Mouse (Mus musculus): ENCODE data around the gene Dnlz. TPM values are rescaled to one million over a fixed set of nuclear protein-coding genes. Genes with fewer than 3 reads are reported as not detected.
"Not testable (repeated sequence)": the region's sequence is repeated elsewhere in the genome, so short reads cannot be mapped to it uniquely, and the experiment has no call there.

The Dnlz gene
- 7.1 and 9.1 TPM in 2 replicates for total RNA-seq (2017)

- ATAC-seq (replicated peaks; ENCODE audit: low read depth, poor library complexity, severe bottlenecking), result peak; percentile 91
Measured at GRCm38 (mm10) chr2:26351358-26352290, at the start of gene Dnlz. Dnlz (minus strand) TSS chr2:26352110.

- no peak for ATAC-seq (replicated peaks; ENCODE audit: low read depth, poor library complexity, severe bottlenecking)
Measured at GRCm38 (mm10) chr2:26401023-26401422, 49.1 kb upstream of the Dnlz start.

GRCm38 (mm10) chr2:26400296-26400695 lies 48.4 kb upstream of the Dnlz start:
- no peak for ATAC-seq (replicated peaks; ENCODE audit: low read depth, poor library complexity, severe bottlenecking)

DNA sequence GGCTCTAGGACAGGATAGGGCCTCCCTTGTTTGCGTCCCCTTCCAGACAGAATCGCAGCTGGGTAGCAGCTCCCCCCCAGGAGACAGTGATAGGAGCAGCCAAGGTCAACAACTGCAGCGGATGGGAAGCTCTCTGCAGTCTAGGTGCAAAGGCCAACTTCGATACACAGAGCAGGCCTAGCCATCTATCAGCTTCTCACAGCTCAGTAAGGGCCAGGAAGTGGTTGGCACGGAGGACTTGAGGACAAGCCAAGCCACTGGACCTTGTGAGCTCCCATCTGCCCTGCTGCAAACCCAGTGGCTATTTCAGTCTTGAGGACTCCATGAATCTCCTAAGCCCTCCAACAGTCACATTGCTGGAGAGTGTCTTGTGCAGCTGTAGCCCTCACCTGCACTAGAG lies 47.7 kb upstream of the Dnlz start:
- no peak for ATAC-seq (replicated peaks; ENCODE audit: low read depth, poor library complexity, severe bottlenecking)

GRCm38 (mm10) chr2:26398978-26399377 lies 47.1 kb upstream of the Dnlz start:
- no peak for ATAC-seq (replicated peaks; ENCODE audit: low read depth, poor library complexity, severe bottlenecking)

GRCm38 (mm10) chr2:26391617-26392016 lies 39.7 kb upstream of the Dnlz start:
- ATAC-seq (replicated peaks; ENCODE audit: low read depth, poor library complexity, severe bottlenecking), result no peak

- no peak for ATAC-seq (replicated peaks; ENCODE audit: low read depth, poor library complexity, severe bottlenecking)
Measured at GRCm38 (mm10) chr2:26390954-26391353, 39.0 kb upstream of the Dnlz start.

- peak; percentile 75 for ATAC-seq (replicated peaks; ENCODE audit: low read depth, poor library complexity, severe bottlenecking)
Measured at GRCm38 (mm10) chr2:26389154-26389690, 37.3 kb upstream of the Dnlz start, which contains the start of the genes Entr1 and Pmpca. Entr1 (minus strand) TSS chr2:26389316. Pmpca (plus strand) TSS chr2:26389339.

GRCm38 (mm10) chr2:26388682-26389153 lies 36.8 kb upstream of the Dnlz start:
- no peak for ATAC-seq (replicated peaks; ENCODE audit: low read depth, poor library complexity, severe bottlenecking)

DNA sequence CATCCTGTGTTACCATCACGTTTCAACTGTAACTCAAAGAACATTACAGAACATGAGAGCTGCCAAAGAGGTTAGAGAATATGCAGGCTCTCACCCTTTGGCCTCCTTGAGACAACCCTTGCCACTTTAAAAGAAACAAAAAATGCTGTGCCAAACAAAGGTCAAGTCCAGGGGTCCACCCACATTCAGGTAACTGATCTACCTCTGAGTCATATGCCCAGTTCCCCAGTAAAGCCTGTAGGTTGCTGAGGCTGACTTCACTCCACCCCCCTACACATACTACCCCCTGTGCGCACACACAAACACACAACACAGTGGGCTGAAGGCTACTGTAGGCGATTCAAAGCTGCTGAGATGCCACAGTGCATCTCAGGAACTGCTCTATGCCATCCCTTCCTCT lies 35.8 kb upstream of the Dnlz start:
- no peak for ATAC-seq (replicated peaks; ENCODE audit: low read depth, poor library complexity, severe bottlenecking)

GRCm38 (mm10) chr2:26380871-26381270 lies 29.0 kb upstream of the Dnlz start:
- ATAC-seq (replicated peaks; ENCODE audit: low read depth, poor library complexity, severe bottlenecking), result not testable (repeated sequence)

- ATAC-seq (replicated peaks; ENCODE audit: low read depth, poor library complexity, severe bottlenecking), result peak; percentile 97
Measured at GRCm38 (mm10) chr2:26380131-26380771, 28.3 kb upstream of the Dnlz start, which contains the start of gene Snapc4. Snapc4 (minus strand) TSS chr2:26380653.

GRCm38 (mm10) chr2:26372396-26372795 lies 20.5 kb upstream of the Dnlz start:
- no peak for ATAC-seq (replicated peaks; ENCODE audit: low read depth, poor library complexity, severe bottlenecking)

DNA sequence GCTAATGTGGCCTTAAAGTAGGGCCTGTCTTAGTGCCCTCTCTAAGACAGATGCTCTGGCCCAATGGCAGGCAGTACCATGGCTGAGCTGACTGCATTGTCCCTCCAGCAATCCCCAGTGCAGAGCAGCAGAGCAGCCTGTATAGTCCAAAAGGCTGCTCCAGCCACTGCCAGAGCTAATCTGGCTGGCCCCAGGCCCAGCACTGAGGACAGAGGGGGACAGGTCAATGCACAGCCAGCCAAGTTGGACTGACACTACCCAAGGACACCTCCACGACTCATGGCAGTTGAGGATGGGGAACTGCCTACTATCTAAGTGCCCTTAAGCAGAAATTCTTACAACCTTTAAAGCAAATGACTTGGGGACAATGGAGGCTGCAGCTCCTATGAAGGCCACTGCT lies 16.7 kb upstream of the Dnlz start:
- no peak for ATAC-seq (replicated peaks; ENCODE audit: low read depth, poor library complexity, severe bottlenecking)

DNA sequence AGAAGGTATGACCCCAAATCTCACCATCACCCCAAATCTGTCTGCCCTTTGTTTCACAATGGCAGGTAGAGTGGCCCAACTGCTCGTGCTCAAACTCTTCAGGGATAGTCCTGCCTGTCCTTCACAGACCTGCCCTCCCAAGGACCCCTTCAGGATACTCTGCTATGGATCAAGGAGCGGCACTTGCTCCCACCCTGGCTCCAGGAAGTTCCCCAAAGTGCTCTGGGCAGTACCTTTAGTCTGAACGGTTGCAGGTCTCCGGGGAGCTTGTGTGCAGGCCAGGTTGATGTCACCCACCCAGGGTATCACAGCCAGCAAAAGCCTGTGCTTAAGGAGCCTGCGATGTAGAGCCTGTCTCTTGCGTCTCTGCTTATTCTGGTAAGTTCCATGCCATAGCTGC lies 16.0 kb upstream of the Dnlz start:
- ATAC-seq (replicated peaks; ENCODE audit: low read depth, poor library complexity, severe bottlenecking), result no peak

GRCm38 (mm10) chr2:26364738-26365465 lies 13.0 kb upstream of the Dnlz start:
- ATAC-seq (replicated peaks; ENCODE audit: low read depth, poor library complexity, severe bottlenecking), result no peak

- no peak for ATAC-seq (replicated peaks; ENCODE audit: low read depth, poor library complexity, severe bottlenecking)
Measured at GRCm38 (mm10) chr2:26363481-26363880, 11.6 kb upstream of the Dnlz start.

GRCm38 (mm10) chr2:26362991-26363390 lies 11.1 kb upstream of the Dnlz start:
- ATAC-seq (replicated peaks; ENCODE audit: low read depth, poor library complexity, severe bottlenecking), result no peak

GRCm38 (mm10) chr2:26360772-26361171 lies 8.9 kb upstream of the Dnlz start, which contains the start of gene Card9:
Card9 (minus strand) TSS chr2:26360918.
- peak; percentile 80 for ATAC-seq (replicated peaks; ENCODE audit: low read depth, poor library complexity, severe bottlenecking)

GRCm38 (mm10) chr2:26359983-26360382 lies 8.1 kb upstream of the Dnlz start:
- ATAC-seq (replicated peaks; ENCODE audit: low read depth, poor library complexity, severe bottlenecking), result peak; percentile 73
